Mouse (Mus musculus) cerebellum, adult 9-11 months (tissue): ENCODE measurements at regions not wholly inside any gene's neighbourhood (a gene's known extent, or its start where the extent isn't known, plus 50 kb on each side); places are given as distances from the start of the nearest gene placed in this dataset.

ENCODE experiments used
- DNase-seq: peaks from one replicate; pipeline ENCODE4 v3.0.0; 2022

GRCm38 (mm10) chr4:95426563-95426962, 130.7 kb upstream of the Fggy start:
- DNase-seq = no peak

GRCm38 (mm10) chr4:95434543-95434942, 122.8 kb upstream of the Fggy start:
- no peak for DNase-seq

GRCm38 (mm10) chr4:95435080-95435479, 122.2 kb upstream of the Fggy start:
- DNase-seq = no peak

GRCm38 (mm10) chr4:95439834-95440233, 117.5 kb upstream of the Fggy start:
- DNase-seq = no peak

- no peak for DNase-seq
Observed at GRCm38 (mm10) chr4:95443854-95444811, 113.2 kb upstream of the Fggy start.

GRCm38 (mm10) chr4:95450286-95450685, 107.0 kb upstream of the Fggy start:
- DNase-seq = no peak

GRCm38 (mm10) chr4:95451831-95452230, 105.5 kb upstream of the Fggy start:
- DNase-seq = no peak

- no peak for DNase-seq
Observed at GRCm38 (mm10) chr4:95456318-95456717, 101.0 kb upstream of the Fggy start.

- no peak for DNase-seq
Observed at GRCm38 (mm10) chr4:95456943-95457342, 100.4 kb upstream of the Fggy start.

- no peak for DNase-seq
Observed at GRCm38 (mm10) chr4:95462476-95462875, 94.8 kb upstream of the Fggy start.

- no peak for DNase-seq
Observed at GRCm38 (mm10) chr4:95463082-95463825, 94.1 kb upstream of the Fggy start.

- no peak for DNase-seq
Observed at GRCm38 (mm10) chr4:95466647-95467046, 90.7 kb upstream of the Fggy start.

- no peak for DNase-seq
Observed at GRCm38 (mm10) chr4:95467526-95467925, 89.8 kb upstream of the Fggy start.

- DNase-seq = no peak
Observed at GRCm38 (mm10) chr4:95474726-95475406, 82.4 kb upstream of the Fggy start.

GRCm38 (mm10) chr4:95476071-95476724, 81.1 kb upstream of the Fggy start:
- no peak for DNase-seq

GRCm38 (mm10) chr4:95483571-95483970, 73.7 kb upstream of the Fggy start:
- DNase-seq = no peak

GRCm38 (mm10) chr4:95487323-95487722, 70.0 kb upstream of the Fggy start:
- no peak for DNase-seq

GRCm38 (mm10) chr4:95487969-95488368, 69.3 kb upstream of the Fggy start:
- DNase-seq = no peak

GRCm38 (mm10) chr4:95489059-95489458, 68.2 kb upstream of the Fggy start:
- DNase-seq = no peak

GRCm38 (mm10) chr4:95500265-95500664, 57.0 kb upstream of the Fggy start:
- no peak for DNase-seq

- no peak for DNase-seq
Observed at GRCm38 (mm10) chr4:95501164-95501563, 56.1 kb upstream of the Fggy start.

GRCm38 (mm10) chr4:95507141-95507945, 50.0 kb upstream of the Fggy start:
- DNase-seq = no peak
